ENCODE assay signal across 29 mouse cellular contexts in genomic region chr1:92636676-92637075, GRCm38 (mm10). TPM values are rescaled to one million over a fixed set of nuclear protein-coding genes. Genes with fewer than 3 reads are reported as not detected.
DNase-seq lines count a peak whose midpoint lies in the region; ATAC-seq and TF ChIP-seq lines count a peak whose summit lies in the region.
"Had no signal": no experiment of that assay in that cellular context is flagged by ENCODE, and none has a peak within 500 bp of the region (broad histone marks: within the 10 kb centered on the region; RNA-seq: fewer than 3 reads in every experiment).

No protein-coding gene starts in this region.

- no peaks in the 10 kb centered on the region for H3K27me3 ChIP-seq in forebrain, embryonic 11.5 days (ENCODE audit: control insufficient read depth, insufficient read depth, low read length)
- no peaks in the 10 kb centered on the region for H3K27me3 ChIP-seq in forebrain, embryonic 15.5 days
- no peaks in the 10 kb centered on the region for H3K27me3 ChIP-seq in intestine, embryonic 14.5 days (replicated peaks; ENCODE audit: control insufficient read depth, insufficient read depth, low read length)
- H3K27me3 ChIP-seq in intestine, postnatal 0 days (replicated peaks; ENCODE audit: control insufficient read depth, insufficient read depth, low read length) = no peaks in the 10 kb centered on the region
- no peaks in the 10 kb centered on the region for H3K27me3 ChIP-seq in liver, postnatal 0 days (ENCODE audit: insufficient read depth, low read length)
- H3K27me3 ChIP-seq in liver, embryonic 11.5 days (replicated peaks; ENCODE audit: control insufficient read depth, insufficient read depth, low read length) = no peaks in the 10 kb centered on the region
- H3K27me3 ChIP-seq: embryonic facial prominence, embryonic 13.5 days; embryonic facial prominence, embryonic 15.5 days; forebrain, embryonic 13.5 days had no signal

- no peak overlapping the region for H3K4me2 ChIP-seq in forebrain, embryonic 11.5 days (ENCODE audit: low read depth, low read length, severe bottlenecking)
- no peak overlapping the region for H3K4me2 ChIP-seq in forebrain, embryonic 15.5 days (replicated peaks)
- H3K4me2 ChIP-seq in intestine, embryonic 14.5 days (ENCODE audit: low read length) = no peak overlapping the region
- no peak overlapping the region for H3K4me2 ChIP-seq in intestine, postnatal 0 days (replicated peaks; ENCODE audit: low read depth)
- no peak overlapping the region for H3K4me2 ChIP-seq in liver, postnatal 0 days (ENCODE audit: low read depth, low read length)
- H3K4me2 ChIP-seq in liver, embryonic 11.5 days = no peak overlapping the region
- H3K4me2 ChIP-seq: embryonic facial prominence, embryonic 13.5 days; embryonic facial prominence, embryonic 15.5 days; forebrain, embryonic 13.5 days had no signal

- no peak overlapping the region for H3K4me3 ChIP-seq in forebrain, embryonic 11.5 days (ENCODE audit: low read depth, low read length)
- no peak overlapping the region for H3K4me3 ChIP-seq in forebrain, embryonic 15.5 days
- H3K4me3 ChIP-seq in intestine, embryonic 14.5 days (ENCODE audit: low read depth, low read length) = no peak overlapping the region
- no peak overlapping the region for H3K4me3 ChIP-seq in intestine, postnatal 0 days (ENCODE audit: low read depth, low read length)
- H3K4me3 ChIP-seq in liver, postnatal 0 days (ENCODE audit: low read depth, low read length) = no peak overlapping the region
- H3K4me3 ChIP-seq in liver, embryonic 11.5 days (ENCODE audit: low read depth, low read length) = no peak overlapping the region
- H3K4me3 ChIP-seq: embryonic facial prominence, embryonic 13.5 days; embryonic facial prominence, embryonic 15.5 days; erythroblast, embryonic 14.5 days; forebrain, embryonic 10.5 days; forebrain, embryonic 13.5 days had no signal

- ATAC-seq in forebrain, embryonic 11.5 days (replicated peaks; ENCODE audit: low FRiP score) = no peak
- ATAC-seq in forebrain, embryonic 15.5 days (replicated peaks) = no peak
- no peak for ATAC-seq in intestine, embryonic 14.5 days (replicated peaks; ENCODE audit: low FRiP score, low TSS enrichment, low read depth)
- ATAC-seq in intestine, postnatal 0 days = no peak
- no peak for ATAC-seq in liver, postnatal 0 days
- ATAC-seq in liver, embryonic 11.5 days (replicated peaks; ENCODE audit: low FRiP score) = no peak
- ATAC-seq: CD4-positive, CD25-positive, alpha-beta regulatory T cell, adult 4 months; forebrain, embryonic 13.5 days; forebrain, embryonic 16.5 days had no signal

- no peaks in the 10 kb centered on the region for H3K9me3 ChIP-seq in forebrain, embryonic 11.5 days (ENCODE audit: control insufficient read depth, low read length)
- no peaks in the 10 kb centered on the region for H3K9me3 ChIP-seq in forebrain, embryonic 15.5 days
- H3K9me3 ChIP-seq in intestine, embryonic 14.5 days (ENCODE audit: control insufficient read depth, low read length) = no peaks in the 10 kb centered on the region
- H3K9me3 ChIP-seq in intestine, postnatal 0 days (ENCODE audit: control insufficient read depth) = no peaks in the 10 kb centered on the region
- no peaks in the 10 kb centered on the region for H3K9me3 ChIP-seq in liver, postnatal 0 days (ENCODE audit: low read length)
- no peaks in the 10 kb centered on the region for H3K9me3 ChIP-seq in liver, embryonic 11.5 days (ENCODE audit: control insufficient read depth, low read length)
- H3K9me3 ChIP-seq: embryonic facial prominence, embryonic 13.5 days; embryonic facial prominence, embryonic 15.5 days; forebrain, embryonic 10.5 days; forebrain, embryonic 13.5 days; G1E had no signal

- no peak overlapping the region for H3K27ac ChIP-seq in forebrain, embryonic 11.5 days (ENCODE audit: low read depth, low read length)
- no peak overlapping the region for H3K27ac ChIP-seq in forebrain, embryonic 15.5 days (replicated peaks)
- H3K27ac ChIP-seq in intestine, embryonic 14.5 days (ENCODE audit: low read depth) = no peak overlapping the region
- no peak overlapping the region for H3K27ac ChIP-seq in intestine, postnatal 0 days (ENCODE audit: low read depth, low read length)
- no peak overlapping the region for H3K27ac ChIP-seq in liver, postnatal 0 days (ENCODE audit: low read depth)
- H3K27ac ChIP-seq in liver, embryonic 11.5 days (ENCODE audit: low read depth, low read length) = no peak overlapping the region
- H3K27ac ChIP-seq: embryonic facial prominence, embryonic 13.5 days; embryonic facial prominence, embryonic 15.5 days; forebrain, embryonic 10.5 days; forebrain, embryonic 13.5 days had no signal

- H3K9ac ChIP-seq in forebrain, embryonic 11.5 days (ENCODE audit: low read length) = no peak overlapping the region
- no peak overlapping the region for H3K9ac ChIP-seq in forebrain, embryonic 15.5 days (replicated peaks)
- no peak overlapping the region for H3K9ac ChIP-seq in intestine, embryonic 14.5 days (ENCODE audit: low read length)
- no peak overlapping the region for H3K9ac ChIP-seq in intestine, postnatal 0 days (ENCODE audit: low read depth, low read length)
- H3K9ac ChIP-seq in liver, postnatal 0 days (replicated peaks) = no peak overlapping the region
- no peak overlapping the region for H3K9ac ChIP-seq in liver, embryonic 11.5 days (ENCODE audit: low read depth, low read length)
- H3K9ac ChIP-seq: embryonic facial prominence, embryonic 13.5 days; embryonic facial prominence, embryonic 15.5 days; forebrain, embryonic 13.5 days had no signal

- 95% methylated on average over 11 of the region's 11 CpGs for WGBS in forebrain, embryonic 11.5 days
- 94% methylated on average over 11 of the region's 11 CpGs for WGBS in forebrain, embryonic 15.5 days
- 92% methylated on average over 11 of the region's 11 CpGs for WGBS in intestine, embryonic 14.5 days
- WGBS in intestine, postnatal 0 days = 94% methylated on average over 11 of the region's 11 CpGs
- WGBS in liver, postnatal 0 days (ENCODE audit: insufficient replicate concordance) = 92% methylated on average over 11 of the region's 11 CpGs
- 90% methylated on average over 11 of the region's 11 CpGs for WGBS in liver, embryonic 11.5 days

- no peak for TF ChIP-seq CTCF in intestine, postnatal 0 days (IDR thresholded peaks at IDR 0.05; ENCODE audit: low read depth)
- no peak for TF ChIP-seq CTCF in liver, postnatal 0 days (IDR thresholded peaks at IDR 0.05; ENCODE audit: low read depth)

- no peak for TF ChIP-seq EP300 in liver, postnatal 0 days (IDR thresholded peaks at IDR 0.05; ENCODE audit: low read depth)

- peak; percentile 25 for DNase-seq in forebrain, embryonic 11.5 days (ENCODE audit: low spot score)
- DNase-seq in intestine, embryonic 14.5 days (ENCODE audit: low spot score) = peak; percentile 33
- peak; percentile 8 for DNase-seq in liver, postnatal 0 days
- DNase-seq in liver, embryonic 11.5 days (ENCODE audit: low spot score) = no peak
- DNase-seq in testis, postnatal 10 days (ENCODE audit: low spot score) = peak; percentile 39
- DNase-seq in testis, postnatal 14 days (ENCODE audit: low spot score) = no peak
- DNase-seq: adrenal gland, adult 2 months; adrenal gland, postnatal 10 days; adrenal gland, postnatal 25 days; B cell, adult 2 months; cerebellum, adult 11 months; cerebellum, adult 18-20 months; cerebellum, adult 8-10 months; cerebellum, adult 9-11 months; cerebellum, postnatal 14 days; cerebellum, postnatal 36 days; embryo, embryonic 11 days had no signal

- peaks cover 8% of the 10 kb centered on the region; the same call in 1 of the 2 replicates for H3K4me1 ChIP-seq in forebrain, embryonic 11.5 days (replicated peaks; ENCODE audit: control insufficient read depth, insufficient read depth, low read length)
- H3K4me1 ChIP-seq in forebrain, embryonic 15.5 days = peaks cover 23% of the 10 kb centered on the region
- peaks cover 10% of the 10 kb centered on the region for H3K4me1 ChIP-seq in intestine, embryonic 14.5 days (replicated peaks; ENCODE audit: control insufficient read depth, insufficient read depth, low read length)
- H3K4me1 ChIP-seq in intestine, postnatal 0 days (replicated peaks; ENCODE audit: control insufficient read depth, insufficient read depth, low read length) = no peaks in the 10 kb centered on the region
- peaks cover 14% of the 10 kb centered on the region for H3K4me1 ChIP-seq in liver, postnatal 0 days (ENCODE audit: insufficient read depth)
- H3K4me1 ChIP-seq in liver, embryonic 11.5 days (replicated peaks; ENCODE audit: control insufficient read depth, insufficient read depth, low read length) = peaks cover 10% of the 10 kb centered on the region; the same call in 1 of the 2 replicates

- peaks cover 4% of the 10 kb centered on the region; the same call in 1 of the 2 replicates for H3K36me3 ChIP-seq in forebrain, embryonic 11.5 days (ENCODE audit: control insufficient read depth, insufficient read depth, low read length)
- H3K36me3 ChIP-seq in forebrain, embryonic 15.5 days = peaks cover 40% of the 10 kb centered on the region
- peaks cover 36% of the 10 kb centered on the region for H3K36me3 ChIP-seq in intestine, embryonic 14.5 days (ENCODE audit: control insufficient read depth, insufficient read depth, low read length)
- peaks cover 29% of the 10 kb centered on the region for H3K36me3 ChIP-seq in intestine, postnatal 0 days (ENCODE audit: control insufficient read depth, insufficient read depth)
- H3K36me3 ChIP-seq in liver, postnatal 0 days (replicated peaks; ENCODE audit: insufficient read depth, low read length) = peaks cover 19% of the 10 kb centered on the region
- H3K36me3 ChIP-seq in liver, embryonic 11.5 days (ENCODE audit: control insufficient read depth, insufficient read depth, low read length) = peaks cover 6% of the 10 kb centered on the region; the same call in 1 of the 2 replicates

RNA-seq across cellular contexts. Expression of gene Cops9, which starts 5.1 kb away (rescaled TPM):
- polyA plus RNA-seq in forebrain, embryonic 11.5 days (2014; fragmentation: Nextera tagmentation; extraction: Ambion mirVana) = 346 and 366 TPM in 2 replicates
- 534 and 569 TPM in 2 replicates for polyA plus RNA-seq in forebrain, embryonic 15.5 days (2015; fragmentation: Nextera tagmentation; extraction: Ambion mirVana)
- 424 and 467 TPM in 2 replicates for polyA plus RNA-seq in intestine, embryonic 14.5 days (2014; fragmentation: Nextera tagmentation; extraction: Ambion mirVana)
- polyA plus RNA-seq in intestine, postnatal 0 days (2015; fragmentation: Nextera tagmentation; extraction: Ambion mirVana) = 415 and 419 TPM in 2 replicates
- polyA plus RNA-seq in liver, postnatal 0 days (2015; fragmentation: Nextera tagmentation; extraction: Ambion mirVana) = 222 and 225 TPM in 2 replicates
- 320 and 354 TPM in 2 replicates for polyA plus RNA-seq in liver, embryonic 11.5 days (2014; fragmentation: Nextera tagmentation; extraction: Ambion mirVana)

RNA-seq across cellular contexts. Expression of gene Otos, which starts 12.0 kb away (rescaled TPM):
- polyA plus RNA-seq in forebrain, embryonic 11.5 days (2014; fragmentation: Nextera tagmentation; extraction: Ambion mirVana) = not detected in 2 replicates
- not detected in 2 replicates for polyA plus RNA-seq in forebrain, embryonic 15.5 days (2015; fragmentation: Nextera tagmentation; extraction: Ambion mirVana)
- 0.09 TPM in 1 of 2 replicates, not detected in the other for polyA plus RNA-seq in intestine, embryonic 14.5 days (2014; fragmentation: Nextera tagmentation; extraction: Ambion mirVana)
- not detected in 2 replicates for polyA plus RNA-seq in intestine, postnatal 0 days (2015; fragmentation: Nextera tagmentation; extraction: Ambion mirVana)
- polyA plus RNA-seq in liver, postnatal 0 days (2015; fragmentation: Nextera tagmentation; extraction: Ambion mirVana) = 0.16 TPM in 1 of 2 replicates, not detected in the other
- polyA plus RNA-seq in liver, embryonic 11.5 days (2014; fragmentation: Nextera tagmentation; extraction: Ambion mirVana) = not detected in 2 replicates
- polyA plus RNA-seq: embryonic facial prominence, embryonic 11.5 days; embryonic facial prominence, embryonic 13.5 days; G1E had no signal

RNA-seq across cellular contexts. Expression of gene Olfr12, which starts 19.1 kb away (rescaled TPM):
- 0.15 TPM in 1 of 2 replicates, not detected in the other for polyA plus RNA-seq in forebrain, embryonic 11.5 days (2014; fragmentation: Nextera tagmentation; extraction: Ambion mirVana)
- not detected in 2 replicates for polyA plus RNA-seq in forebrain, embryonic 15.5 days (2015; fragmentation: Nextera tagmentation; extraction: Ambion mirVana)
- not detected in 2 replicates for polyA plus RNA-seq in intestine, embryonic 14.5 days (2014; fragmentation: Nextera tagmentation; extraction: Ambion mirVana)
- not detected in 2 replicates for polyA plus RNA-seq in intestine, postnatal 0 days (2015; fragmentation: Nextera tagmentation; extraction: Ambion mirVana)
- polyA plus RNA-seq in liver, postnatal 0 days (2015; fragmentation: Nextera tagmentation; extraction: Ambion mirVana) = not detected in 2 replicates
- not detected in 2 replicates for polyA plus RNA-seq in liver, embryonic 11.5 days (2014; fragmentation: Nextera tagmentation; extraction: Ambion mirVana)
- polyA plus RNA-seq: adrenal gland, adult 2 months; brain, embryonic 14.5 days; CD4-positive, CD25-positive, alpha-beta regulatory T cell, adult 4 months; embryonic facial prominence, embryonic 11.5 days; embryonic facial prominence, embryonic 13.5 days; erythroblast, embryonic 14.5 days; forebrain, embryonic 10.5 days; forebrain, embryonic 13.5 days; forebrain, embryonic 16.5 days; G1E had no signal

RNA-seq across cellular contexts. Expression of gene Olfr1410, which starts 31.1 kb away (rescaled TPM):
- not detected in 2 replicates for polyA plus RNA-seq in forebrain, embryonic 11.5 days (2014; fragmentation: Nextera tagmentation; extraction: Ambion mirVana)
- not detected in 2 replicates for polyA plus RNA-seq in forebrain, embryonic 15.5 days (2015; fragmentation: Nextera tagmentation; extraction: Ambion mirVana)
- not detected in 2 replicates for polyA plus RNA-seq in intestine, embryonic 14.5 days (2014; fragmentation: Nextera tagmentation; extraction: Ambion mirVana)
- polyA plus RNA-seq in intestine, postnatal 0 days (2015; fragmentation: Nextera tagmentation; extraction: Ambion mirVana) = not detected in 2 replicates
- polyA plus RNA-seq in liver, postnatal 0 days (2015; fragmentation: Nextera tagmentation; extraction: Ambion mirVana) = not detected in 2 replicates
- polyA plus RNA-seq in liver, embryonic 11.5 days (2014; fragmentation: Nextera tagmentation; extraction: Ambion mirVana) = not detected in 2 replicates
- polyA plus RNA-seq: adrenal gland, adult 2 months; brain, embryonic 14.5 days; CD4-positive, CD25-positive, alpha-beta regulatory T cell, adult 4 months; embryonic facial prominence, embryonic 11.5 days; embryonic facial prominence, embryonic 13.5 days; embryonic facial prominence, embryonic 15.5 days; erythroblast, embryonic 14.5 days; forebrain, embryonic 10.5 days; forebrain, embryonic 13.5 days; forebrain, embryonic 16.5 days; G1E had no signal

RNA-seq across cellular contexts. Expression of gene Olfr1411, which starts 42.5 kb away (rescaled TPM):
- not detected in 2 replicates for polyA plus RNA-seq in forebrain, embryonic 11.5 days (2014; fragmentation: Nextera tagmentation; extraction: Ambion mirVana)
- not detected in 2 replicates for polyA plus RNA-seq in forebrain, embryonic 15.5 days (2015; fragmentation: Nextera tagmentation; extraction: Ambion mirVana)
- not detected in 2 replicates for polyA plus RNA-seq in intestine, embryonic 14.5 days (2014; fragmentation: Nextera tagmentation; extraction: Ambion mirVana)
- polyA plus RNA-seq in intestine, postnatal 0 days (2015; fragmentation: Nextera tagmentation; extraction: Ambion mirVana) = not detected in 2 replicates
- not detected in 2 replicates for polyA plus RNA-seq in liver, postnatal 0 days (2015; fragmentation: Nextera tagmentation; extraction: Ambion mirVana)
- polyA plus RNA-seq in liver, embryonic 11.5 days (2014; fragmentation: Nextera tagmentation; extraction: Ambion mirVana) = not detected in 2 replicates
- polyA plus RNA-seq: adrenal gland, adult 2 months; brain, embryonic 14.5 days; CD4-positive, CD25-positive, alpha-beta regulatory T cell, adult 4 months; embryonic facial prominence, embryonic 11.5 days; embryonic facial prominence, embryonic 13.5 days; embryonic facial prominence, embryonic 15.5 days; erythroblast, embryonic 14.5 days; forebrain, embryonic 10.5 days; forebrain, embryonic 13.5 days; forebrain, embryonic 16.5 days; G1E had no signal

Comparison
In these comparisons a context has a peak if more than half of its experiments do, and no peak if none do; other contexts are left out.
1. DNase-seq: peak in forebrain, embryonic 11.5 days (single experiment), intestine, embryonic 14.5 days (single experiment), liver, postnatal 0 days (single experiment) and testis, postnatal 10 days (single experiment); none in liver, embryonic 11.5 days (single experiment) and testis, postnatal 14 days (single experiment).